Mouse (Mus musculus) left cerebral cortex, adult 2 months (tissue): ENCODE data around the gene Wfs1. TPM values are rescaled to one million over a fixed set of nuclear protein-coding genes. Genes with fewer than 3 reads are reported as not detected.

Experiments used
- DNase-seq, 2 experiments: peaks; one replicate each; pipeline ENCODE4 v3.0.0; 2021 to 2022; ENCODE audit warnings: low spot score in 2 of 2, mixed read lengths in 1 of 2; ENCODE audit errors: extremely low spot score in 1 of 2
- H3K27ac ChIP-seq: fragments of 200-600 bp; 2 replicates; pipeline ENCODE4 v1.8.1; 2022
- H3K4me3 ChIP-seq: fragments of 200-600 bp; 2 replicates; pipeline ENCODE4 v1.8.1; 2022
- CTCF ChIP-seq: fragments of 200-600 bp; IDR thresholded peaks from 2 replicates; pipeline ENCODE4 v1.8.1; 2022; ENCODE audit warnings: antibody characterized with exemption, mild to moderate bottlenecking, moderate library complexity
- intact Hi-C: fragments of 180-260 bp; cut with DNase I; formaldehyde crosslinking; loops from one replicate; pipeline ENCODE4 v1.15.1; 2025
- long read RNA-seq, 2 experiments: library from polyadenylated mRNA; stranded (forward); transcript quantifications; one replicate each; pipeline ENCODE4 v2.0.0; 2021; ENCODE audit warnings: borderline mapping rate in 2 of 2
- total RNA-seq, 2 experiments: library from RNA; stranded (reverse); gene quantifications; 2 replicates each; pipeline ENCODE4 v1.2.3; 2021

Gene Wfs1
- 100 to 1,000 TPM; 118 to 155 TPM for total RNA-seq
- long read RNA-seq, experiment 1, transcript Wfs1-201 (8 exons, 3,787 nt), result major isoform, 301 of 380 reads
- long read RNA-seq, experiment 1, partial matches to known transcripts, result 21 of 380 reads
- long read RNA-seq, experiment 1, other reads (novel, unspliced or antisense), result 56 of 380 reads
- long read RNA-seq, experiment 2, transcript Wfs1-201 (8 exons, 3,787 nt), result major isoform, 275 of 345 reads
- long read RNA-seq, experiment 2, partial matches to known transcripts, result 11 of 345 reads
- long read RNA-seq, experiment 2, other reads (novel, unspliced or antisense), result 59 of 345 reads

GRCm38 (mm10) chr5:36988781-36989624, at the start of gene Wfs1:
Gene Wfs1 (minus strand): TSS chr5:36989205.
- TF ChIP-seq CTCF, result peak; percentile 12
- intact Hi-C loops, result no loop called here
- peak within 1 kb of the TSS; percentile 65 for H3K27ac ChIP-seq

GRCm38 (mm10) chr5:37036884-37037283, 47.9 kb upstream of the Wfs1 start:
- H3K27ac ChIP-seq, result peak overlapping the region; percentile 57; the same call in 1 of the 2 replicates
- intact Hi-C loops, result no loop called here
- no peak overlapping the region for H3K4me3 ChIP-seq
- no peak for TF ChIP-seq CTCF
- DNase-seq, result no peak

More at GRCm38 (mm10) chr5:36988781-36989624, at the start of gene Wfs1:
- DNase-seq, result peak; percentile 93 to 95
- peak within 1 kb of the TSS; percentile 84 for H3K4me3 ChIP-seq

GRCm38 (mm10) chr5:37035896-37036295, 46.9 kb upstream of the Wfs1 start:
- TF ChIP-seq CTCF, result no peak
- no peak for DNase-seq
- Histone ChIP-seq H3K4me3 (no peak overlapping the region), H3K27ac (peak overlapping the region; percentile 57)
- intact Hi-C loops, result no loop called here

- intact Hi-C loops, result no loop called here
- DNase-seq, result peak; percentile 37 to 52
- peak overlapping the region; percentile 57 for H3K27ac ChIP-seq
- no peak overlapping the region for H3K4me3 ChIP-seq
- no peak for TF ChIP-seq CTCF
Observed at GRCm38 (mm10) chr5:37035192-37035591, 46.2 kb upstream of the Wfs1 start.

GRCm38 (mm10) chr5:37030753-37031152, 41.7 kb upstream of the Wfs1 start:
- peak in 1 of 2 experiments; percentile 39 for DNase-seq
- TF ChIP-seq CTCF, result no peak
- H3K27ac ChIP-seq, result peak overlapping the region; percentile 64
- intact Hi-C loops, result no loop called here
- peak overlapping the region; percentile 94 for H3K4me3 ChIP-seq

GRCm38 (mm10) chr5:37029326-37029905, 40.4 kb upstream of the Wfs1 start:
- DNase-seq, result peak in 1 of 2 experiments; percentile 31

GRCm38 (mm10) chr5:37028486-37029311, 39.7 kb upstream of the Wfs1 start:
- Histone ChIP-seq H3K4me3 (peak overlapping the region; percentile 94), H3K27ac (peak overlapping the region; percentile 92)
- no peak for TF ChIP-seq CTCF
- DNase-seq, result peak; percentile 65 to 66
- intact Hi-C loops, result loop anchor here (2.0 kb wide), 2 partner anchors 54 to 80 kb away; no protein-coding TSS in a partner anchor

More at GRCm38 (mm10) chr5:37029326-37029905, 40.4 kb upstream of the Wfs1 start:
- Histone ChIP-seq H3K27ac (peak overlapping the region; percentile 92), H3K4me3 (peak overlapping the region; percentile 94)
- intact Hi-C loops, result loop anchor here (2.0 kb wide), 2 partner anchors 53 to 79 kb away; no protein-coding TSS in a partner anchor
- no peak for TF ChIP-seq CTCF

GRCm38 (mm10) chr5:37028104-37028485, 39.1 kb upstream of the Wfs1 start:
- DNase-seq, result peak; percentile 92 to 96
- intact Hi-C loops, result loop anchor here (2.0 kb wide), 2 partner anchors 55 to 81 kb away; no protein-coding TSS in a partner anchor
- Histone ChIP-seq H3K4me3 (peak overlapping the region; percentile 94), H3K27ac (peak overlapping the region; percentile 92)
- no peak for TF ChIP-seq CTCF

GRCm38 (mm10) chr5:37027701-37028100, 38.7 kb upstream of the Wfs1 start:
- no peak for DNase-seq
- H3K4me3 ChIP-seq, result peak overlapping the region; percentile 94
- intact Hi-C loops, result loop anchor here (2.0 kb wide), 2 partner anchors 55 to 81 kb away; no protein-coding TSS in a partner anchor
- H3K27ac ChIP-seq, result peak overlapping the region; percentile 92
- no peak for TF ChIP-seq CTCF

- intact Hi-C loops, result no loop called here
- Histone ChIP-seq H3K4me3 (no peak overlapping the region), H3K27ac (no peak overlapping the region)
- DNase-seq, result no peak
- TF ChIP-seq CTCF, result no peak
Observed at GRCm38 (mm10) chr5:37017222-37017621, 28.2 kb upstream of the Wfs1 start.
